Mouse (Mus musculus) myocyte (in vitro differentiated cells): ENCODE results near the gene Hrg.

Experiments used
- CEBPB ChIP-seq: IDR thresholded peaks from 2 replicates; pipeline ENCODE4 v1.6.1; 2011; ENCODE audit warnings: mild to moderate bottlenecking, moderate library complexity; ENCODE audit not compliant: poor library complexity, insufficient read depth, severe bottlenecking
- MAX ChIP-seq: IDR thresholded peaks from one replicate; pipeline ENCODE4 v1.6.1; 2011; ENCODE audit warnings: low read depth, mild to moderate bottlenecking, control low read depth
- MYOG ChIP-seq, 3 experiments: IDR thresholded peaks; one replicate each; pipeline ENCODE4 v1.6.1; 2011; ENCODE audit warnings: control low read depth in 2 of 3, low read depth in 2 of 3, mild to moderate bottlenecking in 2 of 3; ENCODE audit not compliant: insufficient read length in 2 of 3, control insufficient read depth in 1 of 3, insufficient read depth in 1 of 3
- POLR2A ChIP-seq: IDR thresholded peaks from one replicate; pipeline ENCODE4 v1.6.1; 2011; ENCODE audit warnings: low read depth, mild to moderate bottlenecking, control low read depth, moderate library complexity; ENCODE audit not compliant: insufficient read length
- REST ChIP-seq: IDR thresholded peaks from one replicate; pipeline ENCODE4 v1.6.1; 2011; ENCODE audit warnings: mild to moderate bottlenecking, control low read depth, moderate library complexity; ENCODE audit not compliant: insufficient read depth, insufficient read length
- TCF12 ChIP-seq: IDR thresholded peaks from one replicate; pipeline ENCODE4 v1.6.1; 2011; ENCODE audit warnings: mild to moderate bottlenecking, control low read depth; ENCODE audit not compliant: poor library complexity, insufficient read depth, severe bottlenecking
- TCF3 ChIP-seq: IDR thresholded peaks from one replicate; pipeline ENCODE4 v1.6.1; 2011; ENCODE audit warnings: low read depth, control low read depth; ENCODE audit not compliant: insufficient read length

GRCm38 (mm10) chr16:22911986-22912385 is 38.9 kb upstream of the Hrg start:
- TF ChIP-seq POLR2A = no peak
- no peak for TF ChIP-seq MAX
- TF ChIP-seq CEBPB = no peak
- no peak for TF ChIP-seq TCF3
- no peak for TF ChIP-seq MYOG (IDR thresholded peaks at IDR 0.05; ENCODE audit: control insufficient read depth in 1 of 3, insufficient read depth in 1 of 3, insufficient read length in 2 of 3, low read depth in 2 of 3)
- no peak for TF ChIP-seq TCF12
- TF ChIP-seq REST = no peak
